Mouse (Mus musculus) stomach, embryonic 16.5 days (tissue): ENCODE measurements around the gene Dll1. TPM values are rescaled to one million over a fixed set of nuclear protein-coding genes. Genes with fewer than 3 reads are reported as not detected.
A peak's percentile ranks its signal among the peaks of the same experiment; 100 is the strongest.

Experiments used
- ATAC-seq: fragments of 200-750 bp; cut with Nextera tagmentation; 2 replicates; pipeline ENCODE4 v1.8.0; 2017; ENCODE audit warnings: moderate number of reproducible peaks, moderate TSS enrichment; ENCODE audit not compliant: insufficient read depth, low FRiP score
- H3K27ac ChIP-seq: fragments of 300-500 bp; sonication (generic); 2 replicates; pipeline ENCODE4 v1.5.1; 2014; ENCODE audit warnings: low read length
- H3K27me3 ChIP-seq: fragments of 300-500 bp; sonication (generic); 2 replicates; pipeline ENCODE4 v1.6.1; 2014; ENCODE audit warnings: low read length, control low read depth, mixed read lengths; ENCODE audit not compliant: control insufficient read depth, insufficient read depth
- H3K36me3 ChIP-seq: fragments of 300-500 bp; sonication (generic); 2 replicates; pipeline ENCODE4 v1.6.1; 2014; ENCODE audit warnings: low read length; ENCODE audit not compliant: control insufficient read depth, insufficient read depth
- H3K4me1 ChIP-seq: fragments of 300-500 bp; sonication (generic); 2 replicates; pipeline ENCODE4 v1.6.1; 2014; ENCODE audit warnings: low read length, control low read depth, mixed read lengths; ENCODE audit not compliant: control insufficient read depth, insufficient read depth
- H3K4me2 ChIP-seq: fragments of 300-500 bp; sonication (generic); 2 replicates; pipeline ENCODE4 v1.6.1; 2014; ENCODE audit warnings: low read depth, low read length, mixed read lengths
- H3K4me3 ChIP-seq: fragments of 300-500 bp; sonication (generic); replicated peaks from 2 replicates; pipeline ENCODE4 v1.5.1; 2014; ENCODE audit warnings: mild to moderate bottlenecking, low read length
- H3K9ac ChIP-seq: fragments of 300-500 bp; sonication (generic); 2 replicates; pipeline ENCODE4 v1.6.1; 2014; ENCODE audit warnings: low read length
- H3K9me3 ChIP-seq: fragments of 300-500 bp; sonication (generic); replicated peaks from 2 replicates; pipeline ENCODE4 v1.6.1; 2016; ENCODE audit warnings: low read length, control low read depth; ENCODE audit not compliant: control insufficient read depth
- WGBS: fragments of 180-500 bp; shearing (Covaris S2); extraction: QIAGEN DNeasy Blood & Tissue Kit; methylation state at CpG from one replicate; pipeline ENCODE4 v1.1.7; 2014; 5-methylcytosine and 5-hydroxymethylcytosine counted together
- polyA plus RNA-seq: library from polyadenylated mRNA; unstranded; fragments of >200 nt; fragmentation: Nextera tagmentation; extraction: Ambion mirVana; gene quantifications from 2 replicates; pipeline ENCODE4 v1.2.1, GENCODE M21; 2015

Dll1 gene
- polyA plus RNA-seq, 1 experiment from 2014 or later = 13.6 TPM

DNA sequence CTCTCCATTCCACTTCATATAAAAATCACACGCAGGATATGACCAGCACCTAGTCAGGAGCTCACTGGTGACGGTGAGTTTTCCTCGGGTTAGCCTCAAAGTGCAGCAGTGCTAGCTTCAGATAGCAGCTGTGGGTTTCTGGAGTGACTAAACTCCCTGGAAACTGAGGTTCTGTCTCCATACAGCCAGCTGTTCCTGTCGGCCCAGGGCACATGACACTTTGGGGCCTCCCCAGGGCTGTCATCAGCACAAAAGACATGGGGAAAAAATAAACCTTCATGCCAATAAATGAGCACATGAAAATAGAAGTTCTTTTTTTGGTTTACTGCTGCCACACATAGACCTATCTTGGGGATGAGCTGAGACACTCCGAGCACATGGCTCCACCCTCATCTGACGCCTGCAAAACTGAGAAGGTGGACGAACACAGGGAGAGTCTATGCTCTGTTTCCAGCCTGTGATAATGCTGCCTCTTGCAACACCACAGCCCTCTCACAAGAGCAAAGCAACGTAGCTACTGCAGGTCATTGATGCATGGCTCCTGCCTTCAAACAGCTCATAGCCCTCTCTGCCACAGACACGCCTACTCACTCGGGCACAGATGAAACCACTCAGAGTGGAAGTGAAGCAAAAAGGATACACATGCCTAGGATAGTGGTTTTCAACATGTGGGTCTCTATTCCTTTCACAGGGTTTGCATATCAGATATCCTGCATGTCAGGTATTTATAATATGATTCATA lies 23.6 kb downstream of the Dll1 start:
- no peak for ATAC-seq
- no peaks in the 10 kb centered on the region for H3K27me3 ChIP-seq
- 58% methylated on average over 10 of the region's 10 CpGs for WGBS
- no peak overlapping the region for H3K4me3 ChIP-seq
- H3K4me1 ChIP-seq = no peaks in the 10 kb centered on the region
- no peak overlapping the region for H3K9ac ChIP-seq
- H3K36me3 ChIP-seq = no peaks in the 10 kb centered on the region
- H3K9me3 ChIP-seq = no peaks in the 10 kb centered on the region
- no peak overlapping the region for H3K4me2 ChIP-seq
- no peak overlapping the region for H3K27ac ChIP-seq

GRCm38 (mm10) chr17:15350152-15350551 lies 26.5 kb downstream of the Dll1 start:
- no peak overlapping the region for H3K9ac ChIP-seq
- no peak overlapping the region for H3K4me3 ChIP-seq
- no peak overlapping the region for H3K27ac ChIP-seq
- no peak for ATAC-seq
- no peak overlapping the region for H3K4me2 ChIP-seq
- 63% methylated on average over 2 of the region's 2 CpGs for WGBS
- no peaks in the 10 kb centered on the region for H3K36me3 ChIP-seq
- H3K27me3 ChIP-seq = no peaks in the 10 kb centered on the region
- H3K4me1 ChIP-seq = no peaks in the 10 kb centered on the region
- no peaks in the 10 kb centered on the region for H3K9me3 ChIP-seq

DNA sequence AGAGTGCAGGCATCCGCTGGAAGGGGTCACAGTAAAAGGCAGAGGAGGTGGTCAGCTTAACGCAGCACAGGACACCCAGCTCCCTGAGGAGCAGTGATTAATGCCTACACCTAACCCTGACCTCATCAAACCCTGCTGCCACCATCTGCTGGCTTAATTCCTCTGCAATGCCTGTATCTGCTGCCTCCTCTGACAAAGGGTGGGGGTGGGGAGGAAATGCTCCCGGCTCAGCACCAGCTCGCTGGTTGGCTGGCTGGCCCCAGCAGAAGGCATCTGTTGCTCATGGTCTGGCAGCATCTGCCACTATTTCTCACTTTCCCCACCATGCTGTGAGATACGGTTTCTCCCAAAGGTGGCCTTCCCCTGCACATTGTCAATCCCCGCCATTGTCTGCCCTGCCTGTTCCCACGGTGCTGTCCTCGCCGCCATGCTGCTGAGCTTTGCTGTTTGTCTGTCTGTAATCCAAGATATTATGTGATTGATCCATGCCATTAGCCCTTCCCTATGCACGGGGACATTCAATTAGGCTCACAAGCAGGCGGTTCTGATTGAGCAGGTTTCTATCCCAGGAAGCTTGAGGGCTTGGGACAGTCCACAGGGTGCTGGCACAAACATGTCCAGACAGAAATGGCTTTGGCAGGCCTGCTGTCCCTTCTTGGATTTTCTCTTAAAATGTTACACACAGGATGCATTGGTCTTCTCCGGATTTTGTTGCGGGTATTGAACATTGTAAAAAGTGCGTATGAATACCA lies 33.4 kb downstream of the Dll1 start:
- no peaks in the 10 kb centered on the region; the same call in 1 of the 2 replicates for H3K27me3 ChIP-seq
- peak; percentile 33; the same call in 1 of the 2 replicates for ATAC-seq

DNA sequence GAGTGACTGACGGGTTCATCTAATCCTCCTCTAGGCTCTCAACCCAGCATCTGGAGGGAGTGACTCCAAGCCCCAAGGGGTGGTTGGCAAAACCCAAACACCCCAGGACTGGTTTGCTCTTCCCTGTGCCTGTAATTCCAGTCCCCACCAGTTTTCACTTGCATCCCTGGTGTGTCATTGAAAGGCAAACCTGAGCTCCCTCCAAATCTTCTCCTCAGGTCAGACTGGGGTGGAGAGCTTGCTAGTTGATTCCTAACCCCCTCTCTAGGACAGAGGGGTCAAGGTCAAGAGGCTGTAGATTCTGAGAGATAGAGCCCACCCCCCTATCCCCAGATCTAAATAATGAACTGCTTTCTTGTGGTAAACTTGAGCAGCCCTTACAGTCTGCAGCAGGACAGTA lies 38.8 kb downstream of the Dll1 start:
- H3K36me3 ChIP-seq = no peaks in the 10 kb centered on the region
- H3K27ac ChIP-seq = no peak overlapping the region
- no peak overlapping the region for H3K4me3 ChIP-seq
- H3K27me3 ChIP-seq = no peaks in the 10 kb centered on the region
- no peaks in the 10 kb centered on the region for H3K9me3 ChIP-seq
- H3K9ac ChIP-seq = no peak overlapping the region
- ATAC-seq = no peak
- WGBS = 96% methylated on average over 1 of the region's 1 CpGs
- no peaks in the 10 kb centered on the region; the same call in 1 of the 2 replicates for H3K4me1 ChIP-seq
- no peak overlapping the region for H3K4me2 ChIP-seq

More for the DNA sequence above, 33.4 kb downstream of the Dll1 start:
- Histone ChIP-seq H3K4me2 (no peak overlapping the region), H3K9ac (no peak overlapping the region), H3K9me3 (no peaks in the 10 kb centered on the region), H3K4me3 (no peak overlapping the region), H3K27ac (no peak overlapping the region), H3K4me1 (no peaks in the 10 kb centered on the region; the same call in 1 of the 2 replicates), H3K36me3 (no peaks in the 10 kb centered on the region)
- 31% methylated on average over 14 of the region's 14 CpGs for WGBS

GRCm38 (mm10) chr17:15329740-15330318 lies 46.8 kb downstream of the Dll1 start:
- no peaks in the 10 kb centered on the region for H3K4me1 ChIP-seq
- no peak overlapping the region for H3K9ac ChIP-seq
- 78% methylated on average over 10 of the region's 10 CpGs for WGBS
- no peak overlapping the region for H3K4me3 ChIP-seq
- H3K9me3 ChIP-seq = no peaks in the 10 kb centered on the region
- no peak overlapping the region for H3K27ac ChIP-seq
- H3K27me3 ChIP-seq = no peaks in the 10 kb centered on the region
- no peak overlapping the region for H3K4me2 ChIP-seq
- ATAC-seq = no peak
- H3K36me3 ChIP-seq = no peaks in the 10 kb centered on the region

- Histone ChIP-seq H3K4me1 (peaks cover 8% of the 10 kb centered on the region; the same call in 1 of the 2 replicates), H3K27me3 (no peaks in the 10 kb centered on the region), H3K4me3 (no peak overlapping the region), H3K9ac (no peak overlapping the region), H3K4me2 (no peak overlapping the region), H3K27ac (peak overlapping the region; percentile 4; the same call in 1 of the 2 replicates), H3K36me3 (no peaks in the 10 kb centered on the region), H3K9me3 (no peaks in the 10 kb centered on the region)
- WGBS = 72% methylated on average over 5 of the region's 5 CpGs
- no peak for ATAC-seq
These were observed 49.6 kb downstream of the Dll1 start for GRCm38 (mm10) chr17:15327106-15327505.

GRCm38 (mm10) chr17:15325976-15326842 lies 50.5 kb downstream of the Dll1 start:
- no peaks in the 10 kb centered on the region for H3K27me3 ChIP-seq
- H3K4me3 ChIP-seq = no peak overlapping the region
- H3K36me3 ChIP-seq = no peaks in the 10 kb centered on the region
- H3K4me2 ChIP-seq = no peak overlapping the region
- 62% methylated on average over 10 of the region's 10 CpGs for WGBS
- H3K9me3 ChIP-seq = no peaks in the 10 kb centered on the region
- peak; percentile 45; the same call in 1 of the 2 replicates for ATAC-seq
- H3K4me1 ChIP-seq = peaks cover 8% of the 10 kb centered on the region; the same call in 1 of the 2 replicates
- no peak overlapping the region for H3K27ac ChIP-seq
- no peak overlapping the region for H3K9ac ChIP-seq

DNA sequence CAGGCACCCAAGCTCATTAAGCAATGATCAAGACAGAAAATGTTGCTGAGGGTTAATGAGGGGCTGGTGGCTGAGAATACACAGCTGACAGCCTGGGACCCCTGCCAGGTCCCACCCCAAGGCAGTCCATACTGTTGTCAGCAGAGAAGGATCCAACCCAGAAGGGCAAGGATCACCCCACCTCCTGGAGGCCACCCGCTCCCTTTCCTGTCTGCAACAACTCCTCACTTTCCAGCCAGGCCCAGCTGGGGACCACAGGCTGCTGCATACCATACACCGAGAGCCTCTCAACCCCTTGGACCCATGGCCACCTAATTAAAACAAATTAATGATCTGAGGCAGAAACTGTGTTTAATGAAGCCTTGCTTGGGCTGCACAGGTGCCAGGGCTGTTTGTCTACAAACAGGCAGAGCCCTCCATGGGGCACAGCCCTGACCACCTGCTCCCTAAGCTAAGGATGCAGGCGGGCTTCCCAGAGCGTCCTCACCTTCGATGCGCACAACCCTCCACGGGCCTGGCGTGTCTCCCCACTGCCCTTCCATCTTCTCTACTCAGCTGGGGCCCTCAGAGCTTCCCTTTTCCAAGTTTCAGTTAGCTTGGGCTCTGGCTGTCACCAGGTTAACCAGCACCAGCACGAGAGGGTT lies 53.4 kb downstream of the Dll1 start:
- Histone ChIP-seq H3K27me3 (no peaks in the 10 kb centered on the region), H3K9ac (no peak overlapping the region), H3K4me2 (no peak overlapping the region), H3K36me3 (no peaks in the 10 kb centered on the region), H3K27ac (no peak overlapping the region), H3K9me3 (no peaks in the 10 kb centered on the region), H3K4me1 (peaks cover 8% of the 10 kb centered on the region; the same call in 1 of the 2 replicates), H3K4me3 (no peak overlapping the region)
- peak; percentile 71 for ATAC-seq
- 67% methylated on average over 9 of the region's 9 CpGs for WGBS
